Mouse (Mus musculus) lung, adult 2 months (tissue): Measurements from ENCODE around the gene Eps15l1.

Experiments used
- CTCF ChIP-seq: fragments of 200-500 bp; IDR thresholded peaks from 2 replicates; pipeline ENCODE4 v1.5.1; 2011; ENCODE audit warnings: mild to moderate bottlenecking, low read length, control low read depth; ENCODE audit not compliant: insufficient read depth
- POLR2A ChIP-seq: fragments of 200-500 bp; IDR thresholded peaks from 2 replicates; pipeline ENCODE4 v1.6.1; 2011; ENCODE audit warnings: low read depth, mild to moderate bottlenecking, control low read depth, low read length, borderline replicate concordance; ENCODE audit errors: extremely low read depth

- no peak for TF ChIP-seq CTCF
- peak; percentile 28; the same call in 1 of the 2 replicates for TF ChIP-seq POLR2A
Measured at GRCm38 (mm10) chr8:72324036-72324706, 97.1 kb downstream of the Eps15l1 start.
